Mouse (Mus musculus) spleen, adult 2 months (tissue): ENCODE measurements around the gene Cacna2d1. TPM values are rescaled to one million over a fixed set of nuclear protein-coding genes. Genes with fewer than 3 reads are reported as not detected.

Experiments used
- DNase-seq, 2 experiments: peaks; one replicate each; pipeline versions ENCODE4 v3.0.0 to v3.0.0-alpha.2; 2012 to 2021; ENCODE audit warnings: low spot score in 2 of 2, low read depth in 1 of 2
- H3K27ac ChIP-seq: fragments of 200-500 bp; 2 replicates; pipeline ENCODE4 v1.5.1; 2012; ENCODE audit warnings: low read length, inconsistent platforms; ENCODE audit not compliant: insufficient read depth
- H3K27me3 ChIP-seq: fragments of 200-500 bp; 2 replicates; pipeline ENCODE4 v1.6.1; 2012; ENCODE audit warnings: mild to moderate bottlenecking, moderate library complexity, low read length, inconsistent platforms; ENCODE audit not compliant: control insufficient read depth, insufficient read depth
- H3K36me3 ChIP-seq: fragments of 200-500 bp; 2 replicates; pipeline ENCODE4 v1.6.1; 2012; ENCODE audit warnings: mild to moderate bottlenecking, low read length, inconsistent platforms; ENCODE audit not compliant: control insufficient read depth, insufficient read depth
- H3K4me1 ChIP-seq: fragments of 200-500 bp; 2 replicates; pipeline ENCODE4 v1.6.1; 2011; ENCODE audit warnings: inconsistent platforms; ENCODE audit not compliant: control insufficient read depth, insufficient read depth, insufficient read length
- H3K4me3 ChIP-seq: fragments of 200-500 bp; 2 replicates; pipeline ENCODE4 v1.5.1; 2011; ENCODE audit warnings: mild to moderate bottlenecking, inconsistent platforms; ENCODE audit not compliant: insufficient read depth, insufficient read length; ENCODE audit errors: extremely low read depth
- CTCF ChIP-seq: fragments of 200-500 bp; IDR thresholded peaks from 2 replicates; pipeline ENCODE4 v1.5.1; 2011; ENCODE audit warnings: mild to moderate bottlenecking, inconsistent platforms; ENCODE audit not compliant: insufficient read depth, insufficient read length, insufficient replicate concordance; ENCODE audit errors: extremely low read depth
- POLR2A ChIP-seq: fragments of 200-500 bp; IDR thresholded peaks from 2 replicates; pipeline ENCODE4 v1.6.1; 2011; ENCODE audit warnings: low read depth, low read length, inconsistent platforms
- WGBS: fragments of 180-500 bp; shearing (Covaris S2); methylation state at CpG from one replicate; pipeline ENCODE4 v1.1.7; 2018; 5-methylcytosine and 5-hydroxymethylcytosine counted together
- polyA plus RNA-seq: library from polyadenylated mRNA; depleted of rRNA; stranded (reverse); fragments of >200 nt; gene quantifications from 2 replicates; pipeline ENCODE4 v1.2.3, GENCODE M21; 2012

The Cacna2d1 gene
- polyA plus RNA-seq, 1 experiment, result 0.32 TPM

GRCm38 (mm10) chr5:16297170-16297771, 362.8 kb downstream of the Cacna2d1 start:
- no peaks in the 10 kb centered on the region for H3K4me1 ChIP-seq
- DNase-seq, result no peak
- 81% methylated on average over 4 of the region's 4 CpGs for WGBS
- no peak overlapping the region for H3K4me3 ChIP-seq
- H3K27me3 ChIP-seq, result no peaks in the 10 kb centered on the region
- H3K27ac ChIP-seq, result no peak overlapping the region
- TF ChIP-seq POLR2A (no peak), CTCF (no peak)
- H3K36me3 ChIP-seq, result no peaks in the 10 kb centered on the region

- Histone ChIP-seq H3K27me3 (no peaks in the 10 kb centered on the region), H3K4me1 (no peaks in the 10 kb centered on the region), H3K36me3 (no peaks in the 10 kb centered on the region), H3K4me3 (no peak overlapping the region), H3K27ac (no peak overlapping the region)
- WGBS, result 59% methylated on average over 6 of the region's 6 CpGs
- TF ChIP-seq CTCF (no peak), POLR2A (no peak)
- DNase-seq, result no peak
Observed at GRCm38 (mm10) chr5:16299631-16300030, 365.1 kb downstream of the Cacna2d1 start.

- Histone ChIP-seq H3K4me3 (no peak overlapping the region), H3K36me3 (no peaks in the 10 kb centered on the region), H3K27ac (no peak overlapping the region), H3K4me1 (no peaks in the 10 kb centered on the region), H3K27me3 (no peaks in the 10 kb centered on the region)
- TF ChIP-seq CTCF (peak; percentile 18; the same call in 1 of the 2 replicates), POLR2A (no peak)
- peak in 1 of 2 experiments; percentile 5 for DNase-seq
- 40% methylated on average over 7 of the region's 7 CpGs for WGBS
Observed at GRCm38 (mm10) chr5:16309168-16310006, 374.9 kb downstream of the Cacna2d1 start.

- no peaks in the 10 kb centered on the region for H3K4me1 ChIP-seq
- H3K36me3 ChIP-seq, result no peaks in the 10 kb centered on the region
- TF ChIP-seq POLR2A (no peak), CTCF (no peak)
- WGBS, result 85% methylated on average over 5 of the region's 5 CpGs
- H3K27ac ChIP-seq, result no peak overlapping the region
- no peak overlapping the region for H3K4me3 ChIP-seq
- H3K27me3 ChIP-seq, result no peaks in the 10 kb centered on the region
- no peak for DNase-seq
Observed at GRCm38 (mm10) chr5:16314242-16314641, 379.8 kb downstream of the Cacna2d1 start.

GRCm38 (mm10) chr5:16315983-16316390, 381.5 kb downstream of the Cacna2d1 start:
- Histone ChIP-seq H3K4me3 (no peak overlapping the region), H3K27ac (no peak overlapping the region), H3K4me1 (no peaks in the 10 kb centered on the region), H3K36me3 (no peaks in the 10 kb centered on the region), H3K27me3 (no peaks in the 10 kb centered on the region)
- no peak for DNase-seq
- TF ChIP-seq CTCF (no peak), POLR2A (no peak)

GRCm38 (mm10) chr5:16317680-16318242, 383.3 kb downstream of the Cacna2d1 start:
- Histone ChIP-seq H3K27me3 (no peaks in the 10 kb centered on the region), H3K27ac (no peak overlapping the region), H3K4me3 (no peak overlapping the region), H3K4me1 (no peaks in the 10 kb centered on the region), H3K36me3 (no peaks in the 10 kb centered on the region)
- no peak for DNase-seq
- TF ChIP-seq CTCF (no peak), POLR2A (no peak)
- WGBS, result 88% methylated on average over 4 of the region's 4 CpGs

- DNase-seq, result no peak
- Histone ChIP-seq H3K27ac (no peak overlapping the region), H3K27me3 (no peaks in the 10 kb centered on the region), H3K4me1 (no peaks in the 10 kb centered on the region), H3K4me3 (no peak overlapping the region), H3K36me3 (no peaks in the 10 kb centered on the region)
- TF ChIP-seq CTCF (no peak), POLR2A (no peak)
- 86% methylated on average over 3 of the region's 3 CpGs for WGBS
Observed at GRCm38 (mm10) chr5:16326610-16327009, 392.1 kb downstream of the Cacna2d1 start.
